Mouse (Mus musculus): ENCODE results near the gene Mapk7.

Gene Mapk7

GRCm38 (mm10) chr11:61465422-61465821 is 28.8 kb downstream of the Mapk7 start:
- DNase-seq (ENCODE audit: low spot score in 2 of 2), result no peak

GRCm38 (mm10) chr11:61464071-61464470 is 30.1 kb downstream of the Mapk7 start:
- DNase-seq (ENCODE audit: low spot score in 2 of 2), result no peak

GRCm38 (mm10) chr11:61449499-61450292 is 44.5 kb downstream of the Mapk7 start:
- DNase-seq (ENCODE audit: low spot score in 2 of 2), result no peak

- no peak for DNase-seq (ENCODE audit: low spot score in 2 of 2)
Measured at GRCm38 (mm10) chr11:61448599-61449225, 45.5 kb downstream of the Mapk7 start.

- DNase-seq (ENCODE audit: low spot score in 2 of 2), result no peak
Measured at GRCm38 (mm10) chr11:61448041-61448440, 46.2 kb downstream of the Mapk7 start.

- no peak for DNase-seq (ENCODE audit: low spot score in 2 of 2)
Measured at GRCm38 (mm10) chr11:61447296-61447695, 46.9 kb downstream of the Mapk7 start.

GRCm38 (mm10) chr11:61443807-61444206 is 50.4 kb downstream of the Mapk7 start:
- no peak for DNase-seq (ENCODE audit: low spot score in 2 of 2)

- no peak for DNase-seq (ENCODE audit: low spot score in 2 of 2)
Measured at GRCm38 (mm10) chr11:61441670-61442069, 52.5 kb downstream of the Mapk7 start.

- DNase-seq (ENCODE audit: low spot score in 2 of 2), result no peak
Measured at GRCm38 (mm10) chr11:61440416-61440815, 53.8 kb downstream of the Mapk7 start.

GRCm38 (mm10) chr11:61439170-61439569 is 55.0 kb downstream of the Mapk7 start:
- DNase-seq (ENCODE audit: low spot score in 2 of 2), result no peak

Measured in frontal cortex, postnatal 25 days (tissue).